Mouse (Mus musculus) lung, postnatal 0 days (tissue): ENCODE data around the gene Mrps14. TPM values are rescaled to one million over a fixed set of nuclear protein-coding genes. Genes with fewer than 3 reads are reported as not detected.

Source experiments
- ATAC-seq: fragments of 200-750 bp; cut with Nextera tagmentation; 2 replicates; pipeline ENCODE4 v1.8.0; 2017; ENCODE audit warnings: moderate library complexity
- DNase-seq: peaks from one replicate; pipeline ENCODE4 v3.0.0-alpha.2; 2016; ENCODE audit warnings: low spot score
- H3K27ac ChIP-seq: fragments of 300-500 bp; sonication (generic); 2 replicates; pipeline ENCODE4 v1.5.1; 2014; ENCODE audit warnings: antibody characterized with exemption, mild to moderate bottlenecking, low read length, mixed read lengths
- H3K27me3 ChIP-seq: fragments of 300-500 bp; sonication (generic); replicated peaks from 2 replicates; pipeline ENCODE4 v1.6.1; 2014; ENCODE audit warnings: low read length, mixed read lengths; ENCODE audit not compliant: insufficient read depth
- H3K36me3 ChIP-seq: fragments of 300-500 bp; sonication (generic); 2 replicates; pipeline ENCODE4 v1.6.1; 2014; ENCODE audit warnings: low read length, mixed read lengths; ENCODE audit not compliant: insufficient read depth
- H3K4me1 ChIP-seq: fragments of 300-500 bp; sonication (generic); 2 replicates; pipeline ENCODE4 v1.6.1; 2014; ENCODE audit warnings: antibody characterized with exemption, low read depth, low read length, mixed read lengths; ENCODE audit not compliant: insufficient read depth
- H3K4me2 ChIP-seq: fragments of 300-500 bp; sonication (generic); replicated peaks from 2 replicates; pipeline ENCODE4 v1.6.1; 2014; ENCODE audit warnings: low read depth, mild to moderate bottlenecking, low read length, moderate library complexity, mixed read lengths
- H3K4me3 ChIP-seq: fragments of 300-500 bp; sonication (generic); 2 replicates; pipeline ENCODE4 v1.5.1; 2014; ENCODE audit warnings: low read depth, low read length
- H3K9ac ChIP-seq: fragments of 300-500 bp; sonication (generic); replicated peaks from 2 replicates; pipeline ENCODE4 v1.6.1; 2014; ENCODE audit warnings: low read depth, mild to moderate bottlenecking
- H3K9me3 ChIP-seq: fragments of 300-500 bp; sonication (generic); 2 replicates; pipeline ENCODE4 v1.6.1; 2016; ENCODE audit warnings: low read length, mixed read lengths
- CTCF ChIP-seq: IDR thresholded peaks from 2 replicates; pipeline ENCODE4 v1.5.1; 2016; ENCODE audit warnings: antibody characterized with exemption, mild to moderate bottlenecking
- EP300 ChIP-seq: IDR thresholded peaks from 2 replicates; pipeline ENCODE4 v1.6.1; 2016; ENCODE audit warnings: antibody characterized with exemption, mild to moderate bottlenecking, control low read depth
- WGBS: fragments of 180-500 bp; shearing (Covaris S2); extraction: QIAGEN DNeasy Blood & Tissue Kit; methylation state at CpG from one replicate; pipeline ENCODE4 v1.1.7; 2014; 5-methylcytosine and 5-hydroxymethylcytosine counted together
- polyA plus RNA-seq: library from polyadenylated mRNA; unstranded; fragments of >200 nt; fragmentation: Nextera tagmentation; extraction: Ambion mirVana; gene quantifications from 2 replicates; pipeline ENCODE4 v1.2.1, GENCODE M21; 2015

Gene Mrps14
- polyA plus RNA-seq, 1 experiment from 2014 or later = 180 TPM

DNA sequence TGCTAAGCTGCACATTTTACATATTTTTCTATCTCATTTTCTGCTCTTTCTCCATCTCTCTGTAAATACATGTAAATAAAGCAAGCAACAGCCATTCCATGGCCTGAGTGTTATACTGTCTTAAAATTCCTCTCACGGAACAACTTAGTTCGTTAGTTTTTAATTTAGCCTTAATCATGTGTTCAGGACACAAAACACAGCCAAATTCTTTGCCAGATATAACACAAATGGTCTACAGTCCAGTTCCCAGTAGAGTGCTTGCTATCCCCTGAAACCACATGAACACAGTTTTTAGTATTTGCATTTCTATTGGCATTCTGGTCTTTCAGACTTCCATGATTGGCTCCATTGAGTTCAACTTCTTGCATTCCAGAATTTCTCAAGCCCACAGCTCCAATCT, 36.8 kb upstream of the Mrps14 start:
- TF ChIP-seq CTCF (no peak), EP300 (no peak)
- no peak for DNase-seq

DNA sequence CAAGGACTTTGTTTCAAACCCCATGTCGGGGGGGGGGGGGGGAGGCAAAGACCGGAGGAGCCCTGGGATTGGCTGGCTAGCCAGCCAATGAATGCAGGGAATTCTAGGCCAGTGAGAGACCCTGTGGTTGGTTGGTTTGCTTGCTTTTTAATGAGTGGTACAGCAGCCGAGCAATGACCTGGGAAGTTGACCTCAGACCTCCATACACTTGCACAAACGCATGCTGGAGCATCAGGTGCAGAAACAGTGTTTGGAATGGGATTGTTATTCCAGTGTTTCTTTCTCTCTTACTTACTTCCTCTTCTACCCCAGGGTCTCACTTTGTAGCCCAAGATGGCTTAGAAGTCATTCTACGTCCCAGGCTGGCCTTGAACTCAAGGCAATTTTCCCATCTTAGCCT, 28.4 kb upstream of the Mrps14 start:
- ATAC-seq (no peak), DNase-seq (no peak)
- no peak overlapping the region for H3K9ac ChIP-seq
- no peak overlapping the region for H3K4me3 ChIP-seq
- WGBS = 73% methylated on average over 4 of the region's 5 CpGs
- no peaks in the 10 kb centered on the region for H3K9me3 ChIP-seq
- no peaks in the 10 kb centered on the region for H3K36me3 ChIP-seq
- TF ChIP-seq CTCF (no peak), EP300 (no peak)
- H3K4me1 ChIP-seq = no peaks in the 10 kb centered on the region
- no peak overlapping the region for H3K4me2 ChIP-seq
- H3K27me3 ChIP-seq = no peaks in the 10 kb centered on the region
- no peak overlapping the region for H3K27ac ChIP-seq

More for the DNA sequence above, 36.8 kb upstream of the Mrps14 start:
- Histone ChIP-seq H3K36me3 (no peaks in the 10 kb centered on the region), H3K4me3 (no peak overlapping the region), H3K9ac (no peak overlapping the region), H3K9me3 (no peaks in the 10 kb centered on the region), H3K27me3 (no peaks in the 10 kb centered on the region), H3K4me2 (no peak overlapping the region), H3K4me1 (no peaks in the 10 kb centered on the region), H3K27ac (no peak overlapping the region)
- ATAC-seq = no peak
- 90% methylated on average over 2 of the region's 2 CpGs for WGBS

- Histone ChIP-seq H3K9me3 (no peaks in the 10 kb centered on the region), H3K4me1 (no peaks in the 10 kb centered on the region), H3K36me3 (no peaks in the 10 kb centered on the region), H3K4me2 (no peak overlapping the region), H3K9ac (no peak overlapping the region), H3K27ac (no peak overlapping the region), H3K4me3 (no peak overlapping the region), H3K27me3 (no peaks in the 10 kb centered on the region)
- DNase-seq (no peak), ATAC-seq (no peak)
- no peak for TF ChIP-seq EP300
- no peak for TF ChIP-seq CTCF
- WGBS = 72% methylated on average over 8 of the region's 8 CpGs
These were observed 18.1 kb upstream of the Mrps14 start for GRCm38 (mm10) chr1:160176903-160177302.

DNA sequence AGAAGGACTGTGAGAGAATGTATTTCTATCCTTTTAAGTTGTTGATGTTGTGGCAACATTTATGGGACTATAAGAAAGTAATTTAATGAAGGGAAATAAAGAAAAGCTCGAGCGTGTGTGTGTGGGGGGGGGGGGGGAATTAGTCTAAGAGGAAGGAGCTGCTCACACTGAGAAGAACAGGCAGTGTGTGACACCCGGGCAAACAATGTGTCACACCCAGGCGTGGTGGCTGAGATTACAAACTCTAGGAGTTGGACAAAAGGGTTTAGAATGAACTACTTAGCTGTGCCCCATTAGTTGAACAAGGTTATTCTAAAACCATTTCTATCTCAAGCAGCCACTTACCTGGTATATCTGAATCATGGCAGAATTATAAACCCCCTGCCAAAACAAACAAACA, 13.8 kb upstream of the Mrps14 start:
- no peaks in the 10 kb centered on the region for H3K36me3 ChIP-seq
- WGBS = 54% methylated on average over 4 of the region's 4 CpGs
- no peak for ATAC-seq
- H3K27ac ChIP-seq = no peak overlapping the region
- no peak overlapping the region for H3K4me2 ChIP-seq
- no peak for TF ChIP-seq CTCF
- no peak for TF ChIP-seq EP300
- H3K9ac ChIP-seq = no peak overlapping the region
- no peaks in the 10 kb centered on the region for H3K27me3 ChIP-seq
- no peak for DNase-seq
- no peaks in the 10 kb centered on the region for H3K9me3 ChIP-seq
- H3K4me3 ChIP-seq = no peak overlapping the region
- no peaks in the 10 kb centered on the region for H3K4me1 ChIP-seq

- no peaks in the 10 kb centered on the region for H3K4me1 ChIP-seq
- H3K27me3 ChIP-seq = no peaks in the 10 kb centered on the region
- DNase-seq (peak; percentile 71), ATAC-seq (peak; percentile 68)
- 16% methylated on average over 5 of the region's 5 CpGs for WGBS
- H3K27ac ChIP-seq = no peak overlapping the region
- no peaks in the 10 kb centered on the region for H3K36me3 ChIP-seq
- no peak overlapping the region for H3K9ac ChIP-seq
- TF ChIP-seq EP300 (no peak), CTCF (peak; percentile 85)
- H3K4me3 ChIP-seq = no peak overlapping the region
- no peaks in the 10 kb centered on the region for H3K9me3 ChIP-seq
- H3K4me2 ChIP-seq = no peak overlapping the region
These were observed 10.5 kb upstream of the Mrps14 start for GRCm38 (mm10) chr1:160184506-160184905.

- no peak for TF ChIP-seq CTCF
- no peak for TF ChIP-seq EP300
- WGBS = under 1% methylated on average over 13 of the region's 13 CpGs
- no peak for DNase-seq
These were observed 285 bp downstream of the Mrps14 start for GRCm38 (mm10) chr1:160195337-160195663.

DNA sequence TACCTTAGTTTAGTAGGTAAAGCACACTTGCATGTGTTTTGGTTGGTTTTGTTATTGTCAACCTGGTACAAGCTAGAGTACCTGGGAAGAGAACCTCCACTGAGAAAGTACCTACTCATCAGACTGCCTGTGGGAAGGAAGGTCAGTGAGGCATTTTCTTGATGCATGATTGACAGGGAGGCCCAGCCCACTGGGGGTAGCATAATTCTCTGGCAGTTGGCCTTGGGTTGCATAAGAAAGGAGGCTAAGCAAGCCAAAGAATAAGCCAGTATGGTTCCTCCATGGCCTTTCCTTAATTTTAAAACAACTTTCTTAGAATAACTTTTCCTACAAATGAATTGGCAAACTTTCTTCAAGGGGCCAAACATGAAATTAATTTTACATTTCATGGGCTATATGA, 10.5 kb downstream of the Mrps14 start:
- no peak for ATAC-seq
- Histone ChIP-seq H3K9ac (no peak overlapping the region), H3K4me2 (no peak overlapping the region), H3K4me1 (no peaks in the 10 kb centered on the region), H3K4me3 (no peak overlapping the region), H3K9me3 (no peaks in the 10 kb centered on the region), H3K27ac (no peak overlapping the region), H3K27me3 (no peaks in the 10 kb centered on the region), H3K36me3 (peaks cover 25% of the 10 kb centered on the region; the same call in 1 of the 2 replicates)
- no peak for DNase-seq
- TF ChIP-seq EP300 = no peak
- no peak for TF ChIP-seq CTCF

More at GRCm38 (mm10) chr1:160195337-160195663, 285 bp downstream of the Mrps14 start:
- peak overlapping the region; percentile 85 for H3K4me3 ChIP-seq
- peak overlapping the region; percentile 91 for H3K27ac ChIP-seq
- no peaks in the 10 kb centered on the region for H3K27me3 ChIP-seq
- no peaks in the 10 kb centered on the region for H3K36me3 ChIP-seq
- H3K9ac ChIP-seq = peak overlapping the region; percentile 97
- H3K4me2 ChIP-seq = peak overlapping the region; percentile 81
- peaks cover 5% of the 10 kb centered on the region; the same call in 1 of the 2 replicates for H3K4me1 ChIP-seq
- no peaks in the 10 kb centered on the region for H3K9me3 ChIP-seq
- peak; percentile 24 for ATAC-seq
